Mouse (Mus musculus) right cerebral cortex, postnatal 14 days (tissue): ENCODE results near the gene Rsph10b.

ENCODE experiments used
- DNase-seq: peaks from one replicate; pipeline ENCODE4 v3.0.0; 2022

Gene Rsph10b

GRCm38 (mm10) chr5:143941588-143941987 is 8.8 kb downstream of the Rsph10b start:
- no peak for DNase-seq

GRCm38 (mm10) chr5:143943231-143944125 is 10.6 kb downstream of the Rsph10b start:
- peak; percentile 53 for DNase-seq

GRCm38 (mm10) chr5:143948361-143948760 is 15.5 kb downstream of the Rsph10b start:
- no peak for DNase-seq

- DNase-seq, result no peak
These were observed 17.2 kb downstream of the Rsph10b start for GRCm38 (mm10) chr5:143950016-143950415.

- no peak for DNase-seq
These were observed 24.3 kb downstream of the Rsph10b start for GRCm38 (mm10) chr5:143957101-143957500.

GRCm38 (mm10) chr5:143959551-143959950 is 26.7 kb downstream of the Rsph10b start:
- DNase-seq, result no peak

- no peak for DNase-seq
These were observed 28.3 kb downstream of the Rsph10b start for GRCm38 (mm10) chr5:143961176-143961575.

- no peak for DNase-seq
These were observed 32.9 kb downstream of the Rsph10b start for GRCm38 (mm10) chr5:143965586-143966345.

- DNase-seq, result no peak
These were observed 33.8 kb downstream of the Rsph10b start for GRCm38 (mm10) chr5:143966671-143967070.

- no peak for DNase-seq
These were observed 39.8 kb downstream of the Rsph10b start for GRCm38 (mm10) chr5:143972628-143973027.

- peak; percentile 56 for DNase-seq
These were observed 42.2 kb downstream of the Rsph10b start for GRCm38 (mm10) chr5:143974931-143975630.

- no peak for DNase-seq
These were observed 42.7 kb downstream of the Rsph10b start for GRCm38 (mm10) chr5:143975631-143975933.

GRCm38 (mm10) chr5:143976232-143976631 is 43.4 kb downstream of the Rsph10b start:
- DNase-seq, result no peak

GRCm38 (mm10) chr5:143976726-143977431 is 44.0 kb downstream of the Rsph10b start:
- no peak for DNase-seq

GRCm38 (mm10) chr5:143980858-143981257 is 48.0 kb downstream of the Rsph10b start:
- DNase-seq, result no peak

- DNase-seq, result no peak
These were observed 49.5 kb downstream of the Rsph10b start for GRCm38 (mm10) chr5:143982361-143982760.

- no peak for DNase-seq
These were observed 52.5 kb downstream of the Rsph10b start for GRCm38 (mm10) chr5:143985381-143985780.

GRCm38 (mm10) chr5:143987596-143987995 is 54.8 kb downstream of the Rsph10b start:
- DNase-seq, result no peak

GRCm38 (mm10) chr5:143989046-143989445 is 56.2 kb downstream of the Rsph10b start:
- DNase-seq, result no peak

GRCm38 (mm10) chr5:143990086-143990485 is 57.3 kb downstream of the Rsph10b start:
- no peak for DNase-seq

GRCm38 (mm10) chr5:143992661-143993060 is 59.8 kb downstream of the Rsph10b start:
- DNase-seq, result no peak

GRCm38 (mm10) chr5:143993260-143993659 is 60.4 kb downstream of the Rsph10b start:
- DNase-seq, result no peak

- DNase-seq, result no peak
These were observed 61.0 kb downstream of the Rsph10b start for GRCm38 (mm10) chr5:143993849-143994248.
